Mouse (Mus musculus) lung, adult 2 months (tissue): ENCODE results near the gene Ccdc138.

Experiments
- CTCF ChIP-seq: fragments of 200-500 bp; IDR thresholded peaks from 2 replicates; pipeline ENCODE4 v1.5.1; 2011; ENCODE audit warnings: mild to moderate bottlenecking, low read length, control low read depth; ENCODE audit not compliant: insufficient read depth
- POLR2A ChIP-seq: fragments of 200-500 bp; IDR thresholded peaks from 2 replicates; pipeline ENCODE4 v1.6.1; 2011; ENCODE audit warnings: low read depth, mild to moderate bottlenecking, control low read depth, low read length, borderline replicate concordance; ENCODE audit errors: extremely low read depth

DNA sequence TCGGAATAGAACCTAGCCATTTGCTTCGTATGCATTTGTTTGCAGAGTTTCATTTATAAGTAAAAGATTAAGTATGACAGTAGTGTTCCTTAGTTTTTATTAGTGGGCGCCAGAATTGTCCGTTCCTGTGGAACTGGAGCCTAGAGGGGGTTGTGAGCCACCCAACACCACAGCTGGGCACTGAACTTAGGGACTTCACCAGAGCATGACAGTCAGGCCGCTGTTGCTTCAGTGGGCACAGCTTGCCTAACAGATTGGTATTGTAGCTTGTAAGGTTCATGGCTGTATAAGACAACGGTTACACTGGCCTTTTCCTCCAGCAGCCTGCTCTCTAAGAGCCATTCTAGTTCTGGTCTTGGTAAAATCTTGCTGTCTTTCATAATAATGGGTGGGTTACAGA is 62.8 kb downstream of the Ccdc138 start:
- TF ChIP-seq POLR2A (no peak), CTCF (no peak)
